Mouse (Mus musculus): ENCODE measurements at regions not wholly inside any gene's neighbourhood (a gene's known extent, or its start where the extent isn't known, plus 50 kb on each side); places are given as distances from the start of the nearest gene placed in this dataset.

DNA sequence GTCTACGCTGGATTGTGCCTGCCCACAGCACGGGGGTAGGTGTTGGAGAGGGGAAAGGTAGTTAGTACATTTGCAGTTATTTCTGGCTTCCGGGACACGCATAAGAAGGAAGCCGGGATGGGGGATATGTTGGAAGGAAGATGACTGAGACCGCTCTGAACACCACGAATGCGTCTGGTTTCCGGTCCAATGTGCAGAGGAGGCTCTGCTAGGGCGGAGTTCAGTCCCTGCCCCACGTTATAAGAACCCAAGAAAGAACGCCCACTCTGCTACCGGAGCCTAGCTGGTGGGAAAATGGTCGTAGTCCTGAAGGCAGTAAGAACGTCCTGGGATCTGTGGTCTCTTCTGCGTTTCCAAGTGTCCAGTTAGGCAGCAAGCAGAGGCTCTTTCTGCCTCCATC is 104.1 kb downstream of the Sox9 start:
- no peak for DNase-seq (ENCODE audit: low spot score in 2 of 2)

DNA sequence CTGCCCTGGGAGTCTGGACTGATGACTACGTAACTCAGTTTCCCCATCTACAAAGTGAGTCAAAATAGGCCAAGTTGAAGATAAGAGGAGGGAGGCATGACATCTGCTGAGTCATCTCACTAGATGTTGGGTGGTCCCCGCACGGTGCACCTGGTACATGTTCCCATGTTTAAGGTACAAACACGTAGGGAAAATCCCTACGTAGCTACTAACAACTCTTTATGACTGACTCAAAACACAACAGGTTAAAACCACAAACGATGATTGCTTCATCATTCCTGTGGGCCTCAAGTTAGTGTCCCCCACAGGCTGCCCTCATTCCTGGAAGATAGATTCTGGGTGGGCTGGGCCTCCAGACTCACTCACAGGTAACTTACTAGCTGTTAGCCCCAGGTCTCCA is 107.7 kb downstream of the Sox9 start:
- no peak for DNase-seq (ENCODE audit: low spot score in 2 of 2)

DNA sequence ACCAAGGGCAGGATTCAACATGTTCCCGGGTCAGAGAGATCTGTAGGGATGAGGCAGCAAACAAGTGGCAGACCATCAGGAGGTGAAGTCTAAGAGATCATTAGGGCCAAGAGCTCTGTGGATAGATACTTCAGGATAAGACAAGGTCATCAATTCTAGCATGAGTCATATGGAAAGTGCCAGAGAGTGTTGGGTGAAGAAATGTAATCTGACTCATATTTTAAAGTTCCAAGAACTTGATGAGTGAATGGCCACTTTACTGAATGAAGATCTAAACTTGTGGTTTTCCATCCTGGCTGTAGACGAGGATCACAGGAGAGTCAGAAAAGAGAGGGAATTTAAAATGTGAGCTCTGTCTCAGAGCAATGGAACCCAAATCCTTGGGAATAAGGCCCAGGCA is 115.6 kb downstream of the Sox9 start:
- DNase-seq (ENCODE audit: low spot score in 2 of 2), result no peak

DNA sequence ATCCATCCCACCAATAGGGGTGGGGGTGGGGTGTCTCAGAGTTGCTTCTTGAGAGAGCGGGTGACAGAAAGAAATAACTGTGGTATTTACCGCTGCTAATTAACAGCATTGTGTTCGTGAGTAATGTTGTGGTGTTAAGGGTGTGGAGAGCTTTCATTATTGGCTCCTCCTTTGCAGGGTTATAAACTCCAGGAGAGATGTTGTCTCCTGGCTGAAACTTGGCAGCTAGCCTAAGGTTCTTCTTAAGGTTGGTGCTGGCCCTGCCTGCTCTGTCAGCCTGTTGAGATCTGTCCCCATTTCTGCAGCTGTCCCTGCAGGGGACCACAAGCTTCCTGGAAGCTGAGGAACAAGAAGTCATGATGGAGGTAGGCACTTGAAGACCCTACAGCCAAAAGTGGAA is 120.6 kb downstream of the Sox9 start:
- no peak for DNase-seq (ENCODE audit: low spot score in 2 of 2)

DNA sequence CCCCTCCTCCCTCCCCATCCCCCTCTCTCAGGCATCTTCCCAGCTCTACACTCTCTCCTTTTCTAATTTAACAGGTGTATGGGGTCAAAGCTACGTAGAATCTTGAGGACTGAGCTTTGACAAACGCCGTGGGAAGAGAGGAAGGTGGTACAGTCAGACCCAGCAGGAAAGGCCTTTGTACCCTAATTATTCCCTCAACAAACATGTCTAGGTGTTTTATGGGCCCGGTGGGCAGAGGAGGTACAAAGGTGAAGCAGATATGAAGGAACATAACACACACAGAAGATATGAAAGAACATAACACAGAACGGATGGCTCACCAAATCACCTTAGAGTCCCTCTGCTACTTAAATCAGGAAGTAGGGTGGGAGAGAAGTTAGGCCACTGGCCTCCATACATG is 128.3 kb downstream of the Sox9 start:
- DNase-seq (ENCODE audit: low spot score in 2 of 2), result no peak

DNA sequence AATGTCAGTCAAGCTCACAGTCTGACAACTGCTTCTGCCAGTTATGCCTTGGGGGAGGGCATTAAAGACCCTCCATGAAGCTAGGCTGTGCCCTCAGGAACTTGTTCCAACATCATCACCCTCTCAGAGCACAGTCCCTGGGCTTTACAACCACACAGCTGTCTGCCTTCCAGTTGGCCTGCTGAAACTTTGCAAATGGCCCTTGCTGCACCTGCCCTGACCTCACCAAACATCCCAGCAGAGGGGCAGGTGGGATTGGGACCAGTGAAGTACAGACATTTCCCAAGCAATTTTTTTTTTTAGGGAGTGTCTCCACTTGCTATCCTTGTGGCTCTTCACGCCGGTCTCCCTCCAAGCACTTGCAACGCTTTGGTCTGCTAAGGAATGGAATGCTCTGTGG is 130.9 kb downstream of the Sox9 start:
- DNase-seq (ENCODE audit: low spot score in 2 of 2), result no peak

DNA sequence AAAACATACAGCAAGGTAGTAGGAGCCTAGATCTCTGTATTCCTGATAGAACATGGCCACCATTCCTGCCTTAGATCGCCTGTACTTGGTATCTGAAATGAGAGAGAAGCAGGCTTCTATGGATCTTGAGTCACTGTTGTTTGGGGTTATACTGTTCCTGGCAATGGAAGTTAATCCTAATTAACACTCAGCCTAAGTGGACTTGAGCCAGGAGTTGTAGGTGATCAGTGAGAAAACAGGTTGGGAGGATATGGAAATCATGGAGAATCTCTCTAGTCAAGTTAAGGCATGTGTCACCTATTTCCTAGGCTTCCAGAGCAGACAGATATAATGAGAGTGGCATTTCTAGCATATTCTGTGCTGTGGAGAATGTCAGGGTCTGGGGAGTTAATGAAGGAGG is 134.9 kb downstream of the Sox9 start:
- no peak for DNase-seq (ENCODE audit: low spot score in 2 of 2)

DNA sequence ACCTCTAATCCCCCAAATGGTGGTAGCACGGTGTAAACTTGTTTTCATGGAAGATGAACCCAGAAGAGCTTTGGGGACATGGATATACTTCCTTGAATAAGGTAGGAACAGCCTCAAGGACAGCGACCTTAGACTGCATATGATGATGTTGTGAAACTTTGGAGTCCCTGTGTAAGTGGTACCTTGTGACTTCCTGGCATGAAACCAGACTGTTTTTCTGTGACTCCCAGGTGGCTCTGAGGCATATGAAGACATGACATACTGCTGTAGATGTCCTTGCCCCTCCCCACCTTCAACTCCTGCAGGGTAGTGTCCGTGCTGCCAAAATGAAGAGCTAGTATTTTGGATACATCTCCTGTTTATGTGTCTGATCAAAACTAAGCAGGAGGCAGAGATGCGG is 138.1 kb downstream of the Sox9 start:
- no peak for DNase-seq (ENCODE audit: low spot score in 2 of 2)

DNA sequence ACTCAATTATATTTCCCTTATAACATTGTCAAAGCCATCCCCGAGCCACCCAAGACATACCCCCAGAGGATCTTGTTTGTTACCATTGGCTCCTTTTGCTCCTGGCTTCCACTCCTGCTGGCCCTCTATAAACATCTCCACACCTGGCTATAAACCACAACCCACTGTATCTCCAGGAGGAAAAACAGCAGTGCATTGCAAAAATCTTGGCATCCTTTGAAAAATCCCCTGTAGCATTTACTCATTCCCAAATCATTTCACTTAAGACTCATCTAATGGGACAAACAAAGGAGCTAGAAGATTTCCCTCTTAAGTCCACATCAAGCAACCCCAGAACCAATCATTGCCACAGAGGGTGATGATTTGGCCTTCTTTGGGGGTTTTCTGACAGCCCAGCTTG is 142.6 kb downstream of the Sox9 start:
- DNase-seq (ENCODE audit: low spot score in 2 of 2), result no peak

DNA sequence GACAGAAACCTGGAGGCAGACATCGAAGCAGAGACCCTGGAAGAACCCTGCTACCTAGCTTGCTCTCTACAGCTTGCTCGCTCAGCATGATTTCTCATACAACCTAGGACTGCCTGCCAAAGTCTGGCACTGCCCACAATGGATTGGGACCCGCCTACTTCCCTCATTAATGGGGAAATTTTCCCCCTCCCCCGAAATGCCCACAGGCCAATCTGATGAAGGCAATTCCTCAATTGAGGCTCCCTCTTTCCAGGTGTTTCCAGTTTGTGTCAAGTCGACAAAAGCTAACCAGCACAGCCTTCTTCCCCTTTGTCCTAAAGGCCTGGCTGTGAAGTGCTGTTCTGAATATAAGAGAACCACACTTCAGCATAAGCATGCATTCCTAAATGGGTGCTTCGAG is 143.1 kb downstream of the Sox9 start:
- no peak for DNase-seq (ENCODE audit: low spot score in 2 of 2)

DNA sequence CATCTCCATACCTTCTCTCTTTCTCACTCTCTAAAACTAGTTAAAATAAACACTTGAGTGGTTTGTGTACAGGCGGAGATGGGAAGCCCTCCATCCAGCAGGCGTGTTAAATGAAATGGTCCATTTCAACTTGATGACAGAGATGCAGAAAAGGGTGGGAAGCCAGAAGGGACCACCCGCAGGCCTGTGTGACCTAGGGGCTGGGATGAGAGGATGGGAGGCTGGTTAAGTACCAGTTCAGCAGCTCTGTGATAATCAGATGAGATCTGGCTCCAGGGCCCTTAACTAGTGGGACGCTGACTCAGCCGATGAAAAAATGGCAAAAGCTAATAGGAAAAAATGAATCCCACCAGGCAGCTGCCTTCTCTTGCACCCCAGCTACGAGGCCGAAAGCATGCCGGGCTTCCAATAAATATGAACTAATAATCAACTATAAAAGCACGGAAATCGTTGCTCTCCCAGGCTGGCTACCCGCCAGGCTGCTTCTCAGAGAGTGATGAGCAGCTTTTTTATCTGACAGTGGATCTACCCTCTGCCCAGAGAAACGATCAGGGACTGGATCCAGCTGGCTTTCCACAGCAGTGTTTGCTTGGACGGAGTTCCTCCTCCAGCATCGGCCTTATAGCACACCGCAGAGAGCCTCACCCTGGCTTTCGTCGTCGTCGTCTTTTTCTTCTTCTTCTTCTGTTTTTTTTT is 144.5 kb downstream of the Sox9 start:
- no peak for DNase-seq (ENCODE audit: low spot score in 2 of 2)

DNA sequence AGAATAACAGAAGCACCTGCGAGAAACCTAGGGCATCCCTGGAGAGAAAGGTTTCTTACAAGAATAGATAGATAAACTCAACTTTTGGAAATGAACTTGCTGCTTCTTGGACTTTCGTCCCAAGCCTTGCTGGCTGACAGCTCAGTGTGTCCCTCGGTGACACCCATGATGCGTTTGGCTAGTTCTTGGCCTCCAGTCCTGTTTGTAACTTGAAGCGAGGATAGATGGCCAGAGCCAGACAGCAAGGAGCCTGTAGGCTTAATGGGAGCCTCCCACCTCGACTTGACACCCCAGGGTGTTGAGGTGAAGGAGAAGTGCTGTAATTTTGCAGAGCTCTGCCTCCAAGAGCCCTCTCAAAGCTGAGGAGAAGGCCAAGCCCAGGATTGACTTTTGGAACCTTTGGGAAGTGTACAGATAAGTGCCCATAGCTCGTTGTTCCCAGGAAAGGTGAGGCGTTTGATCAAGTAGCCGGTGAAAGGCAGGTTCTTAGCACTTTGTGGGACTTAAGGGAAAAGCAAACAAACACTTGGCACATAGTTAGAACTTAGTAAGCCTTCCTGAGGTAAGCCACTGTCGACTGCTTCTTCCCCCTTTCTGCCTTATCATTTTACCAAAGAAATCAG is 148.3 kb downstream of the Sox9 start:
- no peak for DNase-seq (ENCODE audit: low spot score in 2 of 2)

DNA sequence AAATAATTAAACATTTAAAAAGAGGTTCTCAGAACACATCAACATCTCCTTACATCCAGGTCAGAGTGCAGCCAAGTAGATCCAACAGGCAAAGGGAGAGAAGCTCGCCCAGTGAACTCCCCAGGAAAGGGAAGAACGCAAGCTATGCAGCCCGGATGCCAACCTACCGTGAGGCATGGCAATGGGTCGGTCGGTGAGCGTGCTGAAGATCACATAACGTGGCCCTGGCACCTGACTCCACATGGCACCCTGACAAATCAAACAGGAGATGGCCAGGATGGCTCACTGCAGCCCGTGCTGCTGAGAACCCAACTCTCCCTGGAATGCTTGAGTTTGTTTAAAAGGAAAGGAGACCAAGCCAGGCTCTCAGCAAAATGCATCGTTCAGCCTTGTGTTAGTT is 156.0 kb downstream of the Sox9 start:
- no peak for DNase-seq (ENCODE audit: low spot score in 2 of 2)

DNA sequence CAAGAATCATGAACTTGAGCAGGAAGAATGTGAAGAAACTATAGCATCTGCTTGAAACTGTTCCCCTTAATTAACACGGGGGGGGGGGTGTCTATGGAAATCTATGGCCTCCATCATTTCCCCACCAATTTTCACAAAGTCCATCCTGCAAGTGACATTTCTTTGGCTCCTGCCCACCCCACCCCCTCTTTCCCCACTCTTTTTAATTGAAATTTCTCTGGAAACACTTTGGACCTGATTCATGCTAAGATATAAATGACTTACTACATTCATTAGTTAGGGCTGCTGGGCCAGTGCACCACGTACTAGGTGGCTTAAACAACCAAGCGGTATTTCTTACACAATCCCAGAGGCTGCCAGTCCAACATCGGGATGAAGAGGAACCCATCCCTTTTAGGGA is 169.4 kb downstream of the Sox9 start:
- DNase-seq (ENCODE audit: low spot score in 2 of 2), result no peak

DNA sequence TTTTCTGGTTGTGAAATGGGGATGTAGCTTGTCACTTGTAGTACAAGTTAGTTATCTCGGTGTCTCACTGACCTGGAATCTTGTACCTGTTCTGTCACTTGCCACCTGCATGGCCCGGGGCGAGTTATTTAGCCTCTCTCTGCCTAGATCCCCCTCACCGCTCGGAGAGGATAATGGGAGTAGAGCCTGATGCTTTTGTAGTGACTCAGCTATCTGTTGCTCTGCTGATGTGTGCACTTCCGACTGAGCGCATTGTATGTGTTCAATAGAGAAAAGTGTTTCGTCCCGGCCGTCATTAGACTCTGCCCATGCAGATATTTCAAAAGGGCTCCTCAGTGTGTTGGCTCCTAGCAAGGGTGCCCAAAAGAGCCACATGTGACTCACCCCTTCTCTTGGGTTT is 170.3 kb downstream of the Sox9 start:
- no peak for DNase-seq (ENCODE audit: low spot score in 2 of 2)

DNA sequence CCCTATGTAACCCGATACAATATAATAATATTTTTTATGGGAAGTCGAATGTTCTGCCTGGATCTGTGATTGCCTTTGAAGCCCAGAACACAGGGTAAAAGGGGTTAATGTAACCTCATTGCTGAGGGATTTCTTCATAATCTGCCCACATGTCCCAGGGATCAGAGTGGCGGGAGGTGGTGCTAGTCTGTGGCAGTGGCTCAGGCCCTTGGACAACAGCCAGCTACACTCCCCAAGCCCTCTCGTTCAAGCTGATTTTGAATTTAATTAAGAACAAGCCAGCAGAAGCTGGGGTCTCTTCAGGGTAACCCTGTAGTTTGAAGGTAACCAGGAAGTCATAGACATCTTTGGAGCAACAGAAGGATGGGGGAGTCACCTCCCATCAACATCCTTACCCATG is 171.5 kb downstream of the Sox9 start:
- no peak for DNase-seq (ENCODE audit: low spot score in 2 of 2)

DNA sequence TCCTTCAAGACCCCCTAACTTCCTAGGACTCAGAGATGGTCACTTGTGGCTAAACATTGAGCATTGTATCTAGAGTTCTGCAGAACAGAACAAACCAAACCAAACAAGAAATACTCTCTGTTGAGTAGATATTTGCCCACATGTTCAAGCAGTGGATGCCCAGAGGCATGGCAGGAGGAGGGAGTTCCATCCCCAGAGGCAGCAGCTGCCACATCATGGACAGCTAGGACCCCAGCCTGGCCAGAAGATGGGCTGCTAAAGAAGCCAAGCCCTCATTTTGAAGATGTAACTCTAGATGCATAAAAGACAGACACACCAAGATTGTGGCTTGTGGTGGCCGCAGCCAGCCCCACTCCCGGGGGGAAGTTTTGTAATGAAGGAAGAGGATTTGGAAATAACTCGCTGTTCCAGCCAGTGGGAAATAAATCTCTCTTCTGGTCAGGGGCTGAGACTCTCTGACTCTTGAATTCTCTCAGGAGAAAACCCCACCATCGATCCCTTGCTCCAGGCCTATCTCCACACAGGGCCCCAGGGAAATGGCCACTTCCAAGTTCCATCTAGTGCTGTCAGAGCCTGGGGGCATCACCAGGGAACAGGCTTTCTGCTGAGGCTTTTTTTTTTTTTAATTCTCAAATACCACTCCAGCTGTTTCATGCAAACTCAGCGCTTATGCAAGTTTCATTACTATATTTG is 174.9 kb downstream of the Sox9 start:
- no peak for DNase-seq (ENCODE audit: low spot score in 2 of 2)

DNA sequence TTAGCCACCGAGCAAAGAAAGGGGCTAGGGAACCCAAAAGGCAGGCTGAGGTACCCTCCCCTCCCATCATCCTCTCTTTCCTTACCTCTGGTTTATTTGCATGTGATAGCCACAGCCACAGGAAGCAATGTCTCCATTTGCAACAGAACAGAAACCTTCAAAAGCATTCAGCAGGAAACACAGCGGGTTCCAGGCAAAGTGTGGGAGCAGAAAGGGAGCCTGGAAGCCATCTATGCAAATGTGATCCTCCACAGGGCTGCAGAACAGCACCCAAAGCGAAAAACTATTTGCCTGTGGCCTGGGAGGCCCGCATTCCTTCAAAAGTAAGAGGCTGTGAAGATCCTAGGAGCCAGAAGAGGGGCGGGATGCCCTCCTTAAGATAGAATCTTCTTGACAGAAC is 177.6 kb downstream of the Sox9 start:
- DNase-seq (ENCODE audit: low spot score in 2 of 2), result no peak

DNA sequence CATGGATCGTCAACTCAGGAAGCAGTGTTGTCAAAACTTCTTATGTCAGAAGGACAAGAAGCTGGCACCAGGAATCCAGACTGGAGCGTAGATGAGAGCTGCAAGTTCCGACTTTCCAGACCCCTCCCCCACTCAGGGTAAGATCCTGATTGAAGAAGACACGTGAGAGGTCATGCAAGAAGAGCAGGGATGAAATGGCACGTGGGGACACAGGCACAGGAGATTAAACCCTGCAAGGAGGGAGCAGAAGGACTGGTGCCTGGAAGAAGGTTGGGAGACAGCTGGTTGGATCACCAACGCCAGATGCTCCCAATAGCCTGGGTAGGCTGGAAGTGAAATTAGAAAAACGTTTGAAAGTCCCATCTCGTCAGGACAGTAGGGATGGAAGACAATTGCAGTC is 191.3 kb downstream of the Sox9 start:
- no peak for DNase-seq (ENCODE audit: low spot score in 2 of 2)

DNA sequence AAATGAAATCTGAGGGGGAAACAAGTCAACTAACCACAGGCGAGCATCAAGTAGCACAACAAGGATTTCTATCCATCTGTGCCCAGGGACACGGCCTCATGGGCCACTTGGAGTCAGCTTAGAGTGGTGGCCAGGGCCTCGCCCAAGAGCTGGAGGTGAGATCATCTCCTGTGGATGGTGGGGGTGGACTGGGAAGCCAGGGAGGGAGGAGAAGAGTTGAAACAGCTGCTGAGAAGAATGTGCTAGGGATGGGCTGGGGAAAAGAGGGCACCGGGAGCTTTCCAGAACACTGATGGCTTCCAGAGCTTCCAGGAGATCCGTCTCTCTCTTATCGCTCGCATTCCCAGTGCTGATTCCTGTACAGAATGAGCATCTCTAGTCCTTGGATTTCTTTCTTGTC is 192.9 kb downstream of the Sox9 start:
- DNase-seq (ENCODE audit: low spot score in 2 of 2), result no peak

DNA sequence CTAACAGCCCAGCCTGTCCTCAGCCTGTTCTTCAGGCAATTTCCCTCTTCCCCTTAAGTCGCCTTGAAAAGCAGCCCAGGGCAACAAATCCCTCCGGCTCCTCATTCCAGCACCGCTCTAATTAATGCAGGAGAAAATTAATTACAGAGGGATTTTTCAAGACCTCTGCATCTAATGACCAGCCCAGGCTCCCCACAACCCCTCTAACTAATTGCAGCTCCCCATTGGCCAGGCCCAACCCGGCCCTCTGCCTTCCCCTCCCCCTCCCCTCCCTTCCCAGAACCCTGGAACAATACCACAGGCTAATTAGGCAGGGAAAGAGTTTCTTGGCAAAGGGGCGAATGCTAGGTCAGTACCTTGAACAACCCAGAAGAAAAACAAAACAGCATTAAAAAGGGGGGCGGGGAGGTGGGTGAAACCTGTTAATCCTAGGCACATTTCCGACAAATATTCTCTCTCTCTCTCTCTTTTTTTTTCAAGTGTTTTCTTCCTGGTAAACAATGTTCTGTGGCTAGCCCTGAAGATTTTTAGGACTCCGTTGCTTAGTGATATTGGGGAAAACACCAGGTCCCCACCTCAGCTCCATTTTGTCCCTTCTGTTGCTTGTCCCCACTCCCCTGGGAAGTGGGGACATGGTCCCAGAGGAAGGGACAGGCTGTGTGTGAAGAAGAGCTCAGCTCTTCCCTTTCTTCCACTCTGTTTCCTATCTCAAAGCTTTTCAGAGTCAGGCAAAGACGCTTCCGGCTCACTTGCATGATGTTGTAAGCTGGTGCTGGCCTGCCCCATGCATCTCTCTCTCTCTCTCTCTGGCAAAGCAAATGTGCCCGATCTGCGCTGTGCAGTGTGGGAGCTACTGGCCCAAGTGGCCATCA is 195.1 kb downstream of the Sox9 start:
- no peak for DNase-seq (ENCODE audit: low spot score in 2 of 2)

DNA sequence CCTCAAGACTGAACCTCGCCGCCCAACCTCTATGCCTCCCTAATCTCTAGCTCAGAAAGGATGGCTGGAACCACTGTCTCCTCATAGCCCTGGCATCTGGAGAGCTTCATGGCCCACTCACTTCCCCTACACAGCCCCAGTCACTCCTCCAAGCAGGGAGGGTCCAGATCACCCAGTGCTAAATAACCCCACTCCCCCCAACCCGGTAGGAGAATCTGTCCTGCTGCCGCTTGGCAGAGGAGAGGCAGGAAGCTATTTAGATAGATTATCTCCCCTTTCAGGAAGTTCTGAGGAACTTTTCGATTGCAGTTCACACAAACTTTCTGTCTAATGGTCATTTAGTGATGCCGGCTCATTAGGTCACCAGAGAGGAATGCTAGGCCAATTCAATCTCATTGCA is 196.9 kb downstream of the Sox9 start:
- DNase-seq (ENCODE audit: low spot score in 2 of 2), result no peak

DNA sequence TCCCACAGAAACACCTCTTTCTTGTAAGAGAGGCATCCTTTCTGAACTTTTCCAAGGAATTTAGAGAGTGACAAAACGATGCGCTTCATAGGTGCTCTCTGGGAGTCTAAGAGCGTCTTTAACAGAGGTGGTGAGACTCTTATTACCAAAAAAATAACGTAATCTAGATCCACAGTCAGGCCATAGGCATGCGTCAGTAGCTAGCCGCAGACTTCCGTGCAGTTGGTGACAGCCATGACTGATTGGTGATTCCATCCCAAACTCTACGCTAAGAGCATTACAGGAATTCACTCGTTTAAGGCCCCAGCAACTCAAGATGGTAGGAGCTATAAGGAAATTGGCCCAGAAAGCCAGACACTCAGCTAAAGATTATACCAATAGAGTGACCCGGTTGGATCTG is 197.4 kb downstream of the Sox9 start:
- no peak for DNase-seq (ENCODE audit: low spot score in 2 of 2)
